Mouse (Mus musculus): ENCODE measurements around the gene Slc7a1.

The Slc7a1 gene

DNA sequence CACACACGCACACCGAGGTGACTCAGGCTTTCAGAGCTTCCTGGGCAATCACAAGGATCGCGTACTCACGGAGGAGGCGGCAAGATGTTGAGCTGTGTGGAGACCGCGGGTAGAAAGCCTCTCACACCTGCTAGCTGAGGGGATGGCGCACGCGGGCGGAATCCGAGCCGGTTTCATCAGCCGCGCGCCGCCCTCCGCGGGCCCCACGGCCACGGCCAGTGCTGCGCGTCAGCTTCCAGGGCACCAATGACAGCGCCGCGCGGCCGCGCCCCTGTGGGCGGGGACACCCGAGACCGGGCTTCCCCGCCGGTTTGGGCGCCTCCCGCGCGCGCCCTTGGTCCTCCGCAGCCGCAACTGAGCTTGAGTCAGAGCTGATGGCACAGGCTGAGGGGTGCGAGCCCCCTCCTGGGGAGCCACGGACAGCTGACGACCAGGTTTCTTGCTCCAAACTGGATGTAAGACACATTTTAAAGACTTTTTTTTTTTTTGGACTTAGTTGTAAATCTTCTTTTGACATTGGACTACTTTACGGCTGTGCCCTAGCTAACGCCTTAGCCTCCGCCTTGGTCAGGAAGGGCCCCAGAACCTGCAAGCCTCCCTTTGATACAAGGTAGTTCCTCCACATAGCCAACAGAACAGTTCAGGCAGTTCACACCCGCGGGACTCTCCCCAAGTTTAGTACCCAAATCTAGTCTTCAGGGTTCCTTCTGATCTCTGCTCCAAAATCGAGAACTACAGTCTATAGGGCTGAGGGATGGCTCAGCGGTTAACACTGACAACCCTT is at the start of gene Slc7a1:
Gene Slc7a1, minus strand, starts transcription at position 245 of the 784 bp plus-strand sequence.
- peak; percentile 90 for DNase-seq

DNA sequence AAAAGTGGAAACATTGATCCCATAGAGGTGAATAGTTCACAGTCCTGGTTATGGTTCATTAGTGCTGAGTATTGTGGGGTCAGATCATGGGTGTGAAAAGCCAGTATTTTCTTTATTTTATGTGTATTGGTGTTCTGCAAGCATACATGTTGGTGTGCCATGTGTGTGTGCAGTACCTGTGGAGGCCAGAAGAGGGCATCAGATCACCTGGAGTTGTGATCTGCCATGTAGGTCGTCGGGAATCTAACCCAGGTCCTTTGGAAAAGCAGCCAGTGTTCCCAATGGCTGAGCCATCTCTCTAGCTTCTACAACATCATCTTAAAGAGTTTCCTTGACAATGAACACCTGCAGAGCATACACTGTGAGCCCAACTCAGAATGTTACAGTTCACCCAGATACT is 45.3 kb upstream of the Slc7a1 start:
- no peak for DNase-seq

DNA sequence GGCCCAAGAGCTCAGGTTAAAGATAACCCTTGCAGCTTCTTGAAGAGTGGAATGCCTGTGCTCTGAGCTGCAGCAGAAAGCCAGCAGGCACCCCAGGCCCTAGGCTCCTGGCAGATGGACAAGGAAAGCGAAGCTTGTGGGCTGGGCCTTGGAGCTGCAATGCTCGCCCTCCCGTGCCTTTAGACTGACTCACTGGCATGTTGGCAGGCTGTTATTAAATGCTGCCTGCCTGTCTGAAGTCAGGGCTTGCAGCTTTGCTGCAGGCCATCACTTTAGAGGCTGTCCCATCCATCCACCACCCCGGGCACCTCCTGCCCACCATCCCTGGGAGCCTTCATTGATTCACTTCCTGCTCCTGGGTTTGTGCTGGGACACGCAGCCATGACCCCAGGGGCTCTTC is 44.0 kb upstream of the Slc7a1 start:
- DNase-seq = no peak

DNA sequence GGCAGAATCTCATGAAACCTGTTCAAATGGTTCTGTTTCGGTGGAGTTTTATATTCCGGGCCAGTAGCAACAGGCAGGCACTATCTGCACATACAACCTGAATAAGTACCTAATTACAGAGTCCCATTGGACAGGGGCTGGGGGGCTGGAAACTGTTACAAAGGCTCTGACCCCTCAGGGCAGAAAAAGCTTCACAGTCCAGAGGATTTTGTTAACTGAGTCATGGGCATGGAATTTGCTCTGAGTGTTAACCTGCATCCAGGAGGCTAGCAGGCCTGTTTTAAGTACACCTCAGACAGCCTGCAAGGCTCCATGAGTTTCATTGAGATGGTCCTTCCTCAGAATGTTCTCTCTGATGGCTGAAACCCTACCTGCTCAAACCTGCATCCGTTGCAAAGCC is 36.0 kb upstream of the Slc7a1 start:
- DNase-seq = peak; percentile 6

DNA sequence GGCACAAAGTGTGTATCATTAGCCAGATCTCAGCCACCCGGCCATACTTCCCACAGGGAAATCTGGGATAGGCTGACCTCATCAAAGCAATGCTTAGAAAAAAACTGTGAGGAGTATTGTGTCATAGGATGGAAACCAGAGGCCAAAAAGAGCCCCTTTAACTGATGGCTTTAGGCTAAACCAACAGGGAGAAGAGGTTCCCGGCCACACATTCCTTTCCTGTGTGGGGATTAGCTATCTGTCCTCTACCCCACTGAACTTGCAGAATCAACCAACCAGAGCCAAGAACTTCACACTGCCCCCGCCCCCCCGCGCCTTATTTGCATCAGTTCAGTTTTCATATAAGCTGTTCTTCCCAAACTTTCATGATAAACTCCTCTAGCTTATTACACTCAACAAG is 32.4 kb upstream of the Slc7a1 start:
- no peak for DNase-seq

DNA sequence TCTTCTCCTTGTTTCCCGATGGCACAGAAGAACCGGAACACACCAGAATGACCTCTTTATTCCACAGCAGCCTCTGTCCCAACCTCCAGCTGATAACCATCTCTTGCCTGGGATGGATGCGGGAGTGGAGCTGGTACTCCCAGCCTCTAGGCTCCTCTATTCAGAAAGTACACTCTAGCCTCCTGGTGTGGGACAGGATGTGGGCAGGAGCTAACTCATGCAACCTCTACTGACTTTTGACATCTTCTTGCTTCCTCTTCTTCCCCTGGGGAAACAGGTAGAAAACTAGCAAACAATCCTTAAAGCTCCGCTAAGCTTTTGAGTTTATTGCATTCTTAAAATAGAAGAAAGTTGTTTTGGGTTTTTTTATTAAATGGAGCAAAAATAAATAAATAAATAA is 29.1 kb upstream of the Slc7a1 start:
- no peak for DNase-seq

DNA sequence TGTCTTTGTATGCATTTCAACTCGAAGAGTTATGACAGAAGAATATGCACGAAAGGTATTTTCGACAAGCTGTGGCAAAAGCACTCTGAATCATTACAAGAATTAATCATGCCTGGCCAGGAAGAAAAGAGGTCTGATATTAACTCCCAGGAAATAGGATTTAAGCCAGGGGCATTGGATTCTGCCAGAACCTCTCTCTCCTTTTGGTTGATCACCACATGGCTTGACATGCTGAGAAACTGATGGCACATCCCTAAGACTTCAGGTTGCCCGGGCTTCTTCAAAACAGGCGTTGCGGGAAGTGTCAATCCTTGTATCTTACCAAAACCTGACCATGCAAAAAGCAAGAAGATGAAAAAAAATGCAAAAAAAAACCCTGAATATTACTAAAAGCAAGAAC is 25.4 kb upstream of the Slc7a1 start:
- no peak for DNase-seq

DNA sequence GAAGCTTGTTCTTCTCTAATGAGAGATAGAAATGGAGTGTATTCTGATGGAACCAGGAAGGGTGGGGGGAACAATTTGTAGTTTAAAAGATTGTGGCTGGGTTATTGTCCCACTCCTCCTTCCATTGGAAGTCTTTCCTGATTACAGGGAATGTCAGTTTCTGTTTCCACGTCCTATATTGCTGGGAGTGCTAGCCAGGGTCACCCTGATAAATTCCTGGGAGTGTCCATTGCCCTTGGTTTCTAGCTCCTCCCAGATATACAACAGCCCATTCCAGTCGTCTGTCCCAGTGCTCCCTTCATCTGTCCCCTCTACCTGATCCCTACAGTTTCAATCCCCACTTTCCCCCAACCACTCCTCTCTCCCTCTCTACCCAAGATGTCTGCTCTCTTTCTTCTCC is 21.6 kb upstream of the Slc7a1 start:
- DNase-seq = no peak

DNA sequence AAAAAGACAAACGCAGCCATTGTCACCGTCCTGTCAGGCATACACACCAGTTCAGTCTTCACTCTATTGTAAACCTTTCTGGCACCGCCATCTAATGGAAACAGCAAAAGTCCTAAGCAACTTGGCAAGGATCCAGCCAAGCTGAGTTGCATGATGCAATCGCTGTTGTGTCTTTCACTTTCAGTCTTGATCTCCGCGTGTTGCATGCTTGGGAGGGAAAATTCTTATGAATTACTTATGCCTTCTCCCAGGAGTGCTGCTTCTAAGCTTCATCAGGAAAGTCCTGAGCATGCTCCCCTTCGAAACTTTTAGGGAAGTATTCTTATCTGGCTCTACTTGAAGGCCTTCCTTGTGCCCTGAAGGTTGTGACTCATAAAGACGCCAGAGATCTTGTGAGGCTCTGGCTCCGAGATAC is 19.4 kb upstream of the Slc7a1 start:
- no peak for DNase-seq

DNA sequence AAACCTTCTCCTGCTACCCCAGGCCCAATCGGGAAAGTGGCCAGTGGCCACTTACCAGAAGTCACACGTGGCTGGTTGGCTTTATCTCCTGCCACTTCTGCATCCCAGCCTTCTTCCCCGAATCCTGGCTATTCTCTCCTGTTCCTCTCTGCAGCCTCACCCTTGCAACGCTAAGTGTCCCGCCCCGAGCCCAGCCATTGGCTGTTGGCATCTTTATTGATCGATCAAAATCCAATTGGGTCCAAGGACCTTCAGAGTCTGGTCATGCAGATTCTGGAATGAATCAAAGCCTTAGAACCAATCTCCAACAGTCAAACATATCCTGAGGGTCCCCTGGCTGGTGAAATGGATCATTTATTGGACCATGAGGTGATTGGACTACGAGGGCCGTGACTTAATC is 18.7 kb upstream of the Slc7a1 start:
- DNase-seq = no peak

DNA sequence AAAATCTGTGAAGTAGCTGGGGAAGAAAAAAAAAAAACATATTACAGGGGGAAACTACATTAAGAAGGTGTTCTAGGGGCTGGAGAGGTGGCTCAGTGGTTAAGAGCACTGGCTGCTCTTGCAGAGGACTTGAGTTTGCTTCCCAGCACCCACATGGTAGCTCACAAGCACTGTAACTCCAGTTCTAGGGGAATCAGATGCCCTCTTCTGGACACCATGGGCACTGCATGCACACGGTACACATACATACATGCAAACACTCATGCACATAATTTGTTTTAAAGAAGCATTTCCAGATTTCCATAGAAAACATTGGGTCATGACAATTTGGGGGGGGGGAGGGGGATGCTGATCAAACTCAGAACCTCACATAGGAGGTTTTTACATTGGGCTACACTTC is 18.1 kb upstream of the Slc7a1 start:
- no peak for DNase-seq

DNA sequence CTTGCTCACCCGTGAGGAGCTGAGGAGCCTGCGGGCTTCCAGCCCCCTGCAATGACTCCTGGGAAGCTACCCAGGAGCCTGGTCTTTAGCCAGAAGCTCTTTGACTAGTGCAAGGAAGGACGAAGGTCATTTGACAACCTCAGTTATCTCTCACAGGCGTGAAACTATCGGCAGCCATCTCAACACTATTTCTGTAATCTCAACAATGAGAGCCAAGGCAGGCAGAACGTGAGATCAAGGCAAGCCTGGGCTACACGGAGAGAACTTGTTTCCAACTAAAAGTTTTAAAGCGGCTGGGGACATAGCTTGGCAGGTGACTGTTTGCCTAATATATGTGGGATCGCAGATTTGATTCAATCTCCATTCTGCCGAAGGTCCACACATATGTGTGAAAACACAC is 16.8 kb upstream of the Slc7a1 start:
- no peak for DNase-seq

DNA sequence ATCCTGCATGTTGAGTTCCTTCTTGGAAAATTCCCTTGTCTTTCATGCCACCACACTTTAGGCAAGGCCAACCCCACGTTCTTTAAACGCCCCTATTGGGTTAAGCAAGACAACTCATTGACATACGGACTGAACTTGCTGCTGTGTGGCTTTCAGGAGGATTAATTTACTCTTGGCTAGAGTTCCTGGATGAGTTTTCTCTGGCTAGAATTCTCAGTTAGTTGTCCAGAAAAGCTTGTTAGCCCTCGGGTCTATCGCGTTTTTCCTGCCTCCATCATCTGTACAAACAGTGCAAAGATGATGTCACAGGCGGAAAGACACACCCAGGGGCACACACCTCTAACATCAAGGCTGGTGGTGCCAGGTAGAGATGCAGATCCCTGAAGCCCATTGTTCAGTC is 14.5 kb upstream of the Slc7a1 start:
- DNase-seq = no peak

DNA sequence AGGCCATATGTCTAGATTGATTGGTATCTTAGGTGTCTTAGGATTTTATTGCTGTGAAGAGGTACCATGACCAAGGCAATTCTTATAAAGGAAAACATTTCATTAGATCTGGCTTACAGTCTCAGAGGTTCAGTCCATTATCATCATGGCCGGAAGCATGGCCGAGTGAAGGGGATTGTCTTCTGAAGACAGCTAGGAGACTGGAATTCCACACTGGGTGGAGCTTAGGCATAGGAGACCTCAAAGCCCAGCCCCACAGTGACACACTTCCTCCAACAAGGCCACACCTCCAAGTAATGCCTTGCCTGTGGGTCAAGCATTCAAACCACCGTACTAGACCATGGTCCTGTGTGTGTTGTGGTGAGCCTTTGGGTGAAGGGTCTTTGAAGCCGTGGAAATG is 12.8 kb upstream of the Slc7a1 start:
- DNase-seq = no peak

DNA sequence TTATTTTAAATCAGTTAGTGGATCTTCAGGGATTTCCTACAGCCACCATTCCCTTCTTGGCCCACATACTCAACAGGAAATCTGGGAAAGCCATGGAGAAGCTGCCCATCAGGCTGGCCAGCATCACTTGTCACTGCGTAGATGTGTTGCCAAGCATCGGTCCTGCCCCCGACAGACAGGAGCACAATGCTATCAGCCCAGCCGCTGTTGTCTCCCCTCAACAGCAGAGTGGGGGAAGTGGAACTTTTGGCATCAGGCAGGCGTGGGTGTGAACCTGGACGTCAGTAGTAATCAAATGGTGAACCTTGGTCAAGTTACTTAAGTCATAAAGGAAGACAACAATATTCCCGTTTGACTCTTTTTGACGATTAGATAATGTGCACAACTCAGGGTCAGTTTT is 9.8 kb upstream of the Slc7a1 start:
- DNase-seq = no peak

DNA sequence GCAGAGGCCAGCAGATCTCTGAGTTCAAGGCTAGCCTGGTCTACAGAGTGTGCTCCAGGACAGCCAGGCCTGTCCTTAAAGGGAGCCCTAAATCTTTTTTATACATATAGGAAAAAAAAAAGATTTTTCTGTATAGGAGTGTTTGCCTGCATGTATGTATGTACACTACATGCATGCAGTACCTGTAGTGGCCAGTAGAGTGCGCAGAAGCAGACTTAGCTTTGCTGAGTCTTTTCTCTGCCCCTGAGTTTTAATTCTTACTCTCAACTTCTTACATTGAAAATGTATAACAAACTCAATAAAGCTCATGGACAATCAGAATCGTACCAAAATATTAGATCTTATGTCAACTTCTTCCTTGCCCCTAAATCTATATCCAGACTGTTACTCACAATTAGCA is 7.2 kb upstream of the Slc7a1 start:
- DNase-seq = no peak

DNA sequence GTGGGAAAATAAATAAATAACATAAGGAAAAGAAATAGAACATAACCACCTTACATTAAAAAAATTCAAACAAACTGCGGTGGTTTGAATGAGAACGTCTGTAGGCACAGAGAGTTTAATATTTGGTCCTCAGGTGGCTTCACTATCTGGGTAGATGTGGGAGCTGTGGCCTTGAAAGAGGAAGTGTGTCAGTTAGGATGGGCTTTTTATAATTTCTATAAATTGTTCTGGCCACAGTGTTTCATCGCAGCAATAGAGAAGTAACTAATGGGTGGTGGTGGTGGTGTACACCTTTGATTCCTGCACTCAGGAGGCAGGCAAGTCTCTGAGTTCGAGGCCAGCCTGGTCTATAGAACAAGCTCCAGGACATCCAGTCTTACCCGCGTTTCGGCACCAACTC is 4.8 kb upstream of the Slc7a1 start:
- DNase-seq = no peak

DNA sequence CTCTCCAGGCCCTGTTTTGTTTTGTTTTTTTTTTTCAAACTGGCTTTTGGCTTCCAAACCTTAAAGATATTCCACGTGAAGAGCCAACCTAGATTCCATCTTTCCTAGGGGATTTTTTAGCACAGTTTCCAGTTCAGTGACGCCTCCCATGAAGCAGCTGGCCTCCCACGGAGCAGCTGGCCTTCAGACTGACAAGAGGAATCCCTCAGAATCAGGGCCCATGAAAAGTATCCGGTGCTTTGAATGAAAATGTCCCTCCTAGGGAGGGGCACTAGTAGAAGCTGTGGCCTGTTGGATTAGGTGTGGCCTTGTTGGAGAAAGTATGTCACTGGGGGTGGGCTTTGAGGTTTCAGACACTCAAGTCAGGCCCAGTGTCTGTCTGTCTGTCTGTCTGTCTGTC is 2.9 kb upstream of the Slc7a1 start:
- DNase-seq = no peak

DNA sequence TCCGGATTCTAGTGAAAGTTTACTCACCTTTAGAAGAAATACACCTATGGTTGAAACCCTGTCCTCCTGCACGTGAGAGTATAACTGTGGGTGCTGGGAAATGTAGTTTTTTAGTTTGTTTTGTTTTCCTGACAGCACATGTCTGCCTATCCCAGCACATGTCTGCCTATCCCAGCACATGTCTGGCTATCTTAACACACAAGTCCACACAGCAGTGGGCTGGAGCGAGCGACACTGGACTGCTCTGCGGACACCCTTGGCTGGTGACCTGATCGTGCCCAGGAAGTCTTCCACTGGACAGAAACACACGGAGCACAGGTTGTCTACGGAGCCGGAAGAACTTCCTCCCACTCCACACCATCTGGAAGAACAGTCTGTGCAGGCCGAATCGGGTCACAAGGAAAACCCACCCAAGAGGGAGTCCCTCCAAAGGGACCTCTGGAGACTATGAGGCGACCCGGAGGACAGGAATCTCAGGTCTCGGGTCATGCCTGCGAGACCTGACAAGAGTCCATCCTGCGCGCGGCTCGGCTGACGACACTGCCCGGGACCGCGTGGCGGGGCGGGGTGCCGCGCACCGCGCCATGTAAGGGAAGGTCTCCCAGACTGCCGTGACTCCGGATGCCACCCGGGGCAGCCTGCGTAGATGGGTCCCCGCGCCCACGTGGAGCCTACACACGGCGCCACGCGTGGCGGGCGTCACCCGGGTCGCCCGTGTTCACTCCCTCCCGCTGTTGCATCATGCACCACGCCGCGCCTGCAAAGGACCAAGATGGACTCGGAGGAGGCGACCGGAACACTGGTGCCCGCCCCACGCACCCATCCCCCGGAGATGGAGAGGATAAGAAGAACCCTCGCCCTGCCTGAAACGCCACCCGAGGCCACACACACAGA is 691 bp downstream of the Slc7a1 start:
- DNase-seq = peak; percentile 68

DNA sequence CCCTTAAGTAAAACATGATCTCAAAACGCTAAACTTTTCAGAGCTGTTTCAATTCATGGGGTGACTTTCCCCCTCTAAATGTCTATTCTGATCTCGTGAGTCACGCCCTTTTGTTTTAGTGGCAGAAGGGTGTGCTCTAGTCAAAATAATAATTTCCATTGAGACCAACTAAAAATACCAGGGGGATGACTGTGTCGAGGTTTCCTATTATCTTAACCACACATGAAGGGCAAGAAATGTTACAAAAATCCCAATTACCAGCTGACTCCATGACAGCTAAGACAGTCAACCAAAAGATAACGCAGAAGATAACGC is 1.3 kb downstream of the Slc7a1 start:
- no peak for DNase-seq

DNA sequence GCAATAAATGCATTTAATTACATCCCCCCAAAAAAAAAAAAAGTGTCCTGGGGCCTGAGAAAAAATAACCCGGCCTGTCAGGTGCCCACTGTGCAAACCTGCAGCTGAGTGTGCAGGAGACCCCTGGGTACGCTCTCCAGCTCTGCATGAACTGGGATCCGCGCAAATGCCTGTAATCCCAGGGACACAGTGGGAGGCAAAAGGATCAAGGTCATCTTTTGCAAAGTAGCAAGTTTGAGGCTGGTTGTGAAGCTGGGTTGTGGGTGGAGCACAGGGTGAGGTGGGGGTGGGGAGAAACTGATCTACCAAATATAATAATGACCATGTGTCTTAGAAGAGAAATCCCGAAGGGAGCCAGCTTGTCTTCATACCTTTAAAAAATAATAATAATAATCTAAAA is 1.8 kb downstream of the Slc7a1 start:
- DNase-seq = no peak

DNA sequence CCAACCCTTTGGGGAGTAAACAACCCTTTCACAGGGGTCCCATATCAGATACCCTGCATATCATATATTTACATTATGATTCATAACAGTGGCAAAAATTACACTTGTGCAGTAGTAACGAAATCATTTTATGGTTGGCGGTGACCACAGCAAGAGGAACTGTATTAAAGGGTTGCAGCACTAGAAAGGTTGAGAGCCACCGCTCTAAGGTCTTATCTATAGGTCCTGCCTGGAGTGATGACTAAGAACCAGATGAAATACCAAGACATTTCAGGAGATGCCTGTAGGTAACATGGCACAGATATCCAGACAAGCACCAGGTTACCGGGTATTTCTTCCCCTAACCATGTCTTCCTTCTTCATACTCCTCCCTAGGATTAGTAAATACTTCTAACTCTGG is 2.3 kb downstream of the Slc7a1 start:
- DNase-seq = no peak

DNA sequence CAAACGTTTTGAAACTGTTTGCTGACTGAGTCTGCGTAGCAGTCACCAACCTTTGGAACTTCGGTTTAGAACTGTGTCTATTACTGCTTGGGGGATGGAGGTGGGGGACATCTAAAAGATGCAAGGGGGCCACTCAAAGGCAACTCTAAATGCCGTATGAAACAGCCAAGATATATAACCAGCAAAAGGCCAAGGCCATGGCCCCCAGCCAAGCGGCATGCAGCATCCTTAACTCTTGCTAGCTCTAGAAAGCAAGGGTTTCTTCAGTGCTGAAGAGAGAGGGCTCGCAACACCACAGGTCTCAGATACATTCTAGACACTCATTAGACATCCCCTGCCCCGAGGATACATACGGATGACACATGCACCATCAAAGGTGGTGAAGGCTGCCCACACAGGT is 6.4 kb downstream of the Slc7a1 start:
- DNase-seq = no peak

DNA sequence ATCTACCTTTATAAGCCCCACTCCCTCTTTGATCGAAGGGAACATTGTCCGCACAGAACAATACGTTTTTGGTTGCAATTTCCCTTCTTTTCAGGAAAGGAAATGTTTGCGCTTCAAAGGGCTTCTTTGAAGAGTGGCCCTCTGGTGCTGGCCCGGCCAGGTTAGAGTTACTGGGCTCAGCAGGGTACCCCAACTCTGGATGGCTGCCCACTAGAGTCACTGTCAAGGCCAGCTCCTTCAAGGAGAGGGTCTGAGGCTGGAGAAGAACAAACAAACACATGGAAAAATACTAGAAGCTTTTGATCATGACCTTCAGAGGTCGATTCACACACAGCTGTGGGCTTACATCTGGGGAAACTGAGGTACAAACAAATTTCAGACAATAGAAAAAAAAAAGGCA is 6.9 kb downstream of the Slc7a1 start:
- no peak for DNase-seq

Data from embryo, embryonic 11 days (tissue).